Mouse (Mus musculus) small intestine, adult 2 months (tissue): Measurements from ENCODE around the gene Dysf.

Experiments used
- CTCF ChIP-seq: fragments of 200-500 bp; IDR thresholded peaks from 2 replicates; pipeline ENCODE4 v1.5.1; 2012; ENCODE audit warnings: low read depth, mild to moderate bottlenecking, control low read depth, inconsistent platforms, low read length, moderate library complexity, mixed read lengths; ENCODE audit not compliant: insufficient replicate concordance, insufficient read length; ENCODE audit errors: extremely low read depth
- POLR2A ChIP-seq: fragments of 200-500 bp; IDR thresholded peaks from 2 replicates; pipeline ENCODE4 v1.6.1; 2012; ENCODE audit warnings: low read depth, mild to moderate bottlenecking, control low read depth, inconsistent platforms, low read length, moderate library complexity

GRCm38 (mm10) chr6:84051032-84051431 lies 42.6 kb downstream of the Dysf start:
- TF ChIP-seq CTCF (no peak), POLR2A (no peak)
